Mouse (Mus musculus) cerebellum, adult 18-20 months (tissue): ENCODE measurements around the gene Rnf7.

Experiments used
- DNase-seq, 2 experiments: peaks; one replicate each; pipeline ENCODE4 v3.0.0; 2021

Rnf7 gene

DNA sequence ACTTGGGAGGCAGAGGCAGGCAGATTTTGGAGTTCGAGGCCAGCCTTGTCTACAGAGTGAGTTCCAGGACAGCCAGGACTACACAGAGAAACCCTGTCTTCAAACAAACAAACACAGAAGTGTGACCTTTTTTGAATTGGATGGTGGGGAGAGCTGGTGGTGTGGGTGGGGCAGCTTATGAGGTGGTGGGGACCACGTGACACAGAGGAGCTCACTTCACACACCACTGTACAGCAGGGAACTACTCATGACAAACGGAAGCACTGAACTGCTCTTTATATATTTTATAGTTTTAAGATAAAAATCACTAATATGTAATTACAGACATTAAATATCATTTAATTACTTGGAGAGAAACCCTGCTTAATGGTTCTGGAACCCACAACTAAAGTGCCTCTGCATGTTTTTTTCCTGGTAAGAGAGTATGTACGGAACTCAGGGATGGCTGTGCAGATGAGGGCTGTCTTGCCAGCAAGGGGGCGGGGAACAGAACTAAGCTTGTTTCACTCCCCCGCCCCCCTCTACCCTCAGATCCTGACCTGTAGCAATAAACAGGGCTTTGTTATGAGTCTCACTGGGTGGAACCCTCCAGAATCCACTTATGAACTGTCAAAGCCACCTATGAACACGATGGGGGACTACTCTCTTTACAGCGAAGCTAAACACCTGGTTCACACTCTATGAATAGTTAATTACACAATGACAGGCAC is 8.8 kb downstream of the Rnf7 start:
- DNase-seq: no peak

DNA sequence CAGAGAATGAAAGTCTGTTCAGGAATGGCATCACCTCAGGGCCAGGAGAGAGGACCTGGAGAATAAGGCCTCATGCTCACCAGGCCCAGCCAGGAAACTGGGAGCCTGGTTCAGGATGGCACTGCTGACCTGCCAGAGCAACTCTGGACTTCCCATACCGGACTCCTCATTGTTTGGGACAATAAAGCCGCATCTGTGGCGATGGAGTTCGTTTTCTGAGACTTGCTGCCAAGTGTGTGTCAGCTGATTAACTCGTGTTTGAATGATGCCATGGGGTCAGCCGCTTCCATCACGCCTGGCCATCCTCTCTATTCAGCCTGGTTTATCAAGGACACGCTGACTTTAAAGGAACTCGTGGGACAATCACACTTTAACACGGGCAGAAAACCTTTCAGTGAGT is 14.8 kb downstream of the Rnf7 start:
- peak in 1 of 2 experiments; percentile 9 for DNase-seq

DNA sequence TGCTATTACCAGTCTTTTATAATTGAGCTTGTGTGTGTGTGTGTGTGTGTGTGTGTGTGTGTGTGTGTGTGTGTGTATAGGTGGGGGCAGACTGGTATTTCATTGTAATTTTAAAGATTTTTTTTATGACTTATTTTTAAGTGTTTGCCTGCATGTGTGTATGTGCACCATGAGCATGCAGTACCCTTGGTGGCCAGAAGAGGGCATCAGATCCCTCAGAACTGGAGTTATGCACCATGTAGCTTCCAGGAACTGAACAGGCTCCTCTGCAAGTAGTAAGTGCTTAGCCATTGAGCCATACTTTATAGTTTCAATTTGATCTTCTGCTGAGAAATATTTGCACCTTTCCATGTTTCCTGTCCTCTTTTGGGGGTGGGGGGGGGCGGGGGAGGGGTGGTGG is 16.9 kb downstream of the Rnf7 start:
- no peak for DNase-seq

DNA sequence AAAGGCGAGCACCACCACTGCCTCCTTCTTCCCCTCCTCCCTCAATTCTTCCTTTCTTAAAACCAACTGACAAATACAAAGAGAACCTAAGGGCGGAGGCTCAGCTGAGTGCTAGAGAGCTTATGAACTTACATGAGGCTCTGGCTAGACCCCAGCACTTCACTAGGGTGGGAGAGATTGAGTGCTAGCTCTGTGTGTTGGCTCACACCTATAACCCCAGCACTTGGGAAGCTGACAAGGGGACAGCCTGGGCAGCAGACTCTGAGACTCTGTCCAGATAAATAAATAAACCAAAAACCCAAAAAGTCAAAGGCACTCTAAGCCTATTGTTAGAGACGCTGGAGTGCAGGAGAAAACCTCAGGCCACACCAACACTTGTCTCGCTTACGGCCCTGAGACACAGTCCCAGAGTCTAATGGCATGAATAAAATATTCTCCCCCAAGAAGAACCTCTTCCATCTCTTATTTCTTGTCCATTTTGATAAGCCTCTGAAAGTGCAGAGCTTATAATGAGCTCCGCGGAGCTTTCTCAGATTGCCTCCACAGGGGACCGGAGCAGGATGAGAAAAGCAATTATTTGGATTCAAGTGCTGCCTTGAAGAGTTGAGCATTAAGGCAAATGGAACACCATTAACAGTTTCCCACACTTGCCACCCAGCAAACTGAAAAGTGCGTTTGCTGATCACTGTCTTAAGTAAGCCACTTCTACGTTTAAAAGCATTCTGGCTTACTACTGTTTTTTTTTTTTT is 18.2 kb downstream of the Rnf7 start:
- no peak for DNase-seq

DNA sequence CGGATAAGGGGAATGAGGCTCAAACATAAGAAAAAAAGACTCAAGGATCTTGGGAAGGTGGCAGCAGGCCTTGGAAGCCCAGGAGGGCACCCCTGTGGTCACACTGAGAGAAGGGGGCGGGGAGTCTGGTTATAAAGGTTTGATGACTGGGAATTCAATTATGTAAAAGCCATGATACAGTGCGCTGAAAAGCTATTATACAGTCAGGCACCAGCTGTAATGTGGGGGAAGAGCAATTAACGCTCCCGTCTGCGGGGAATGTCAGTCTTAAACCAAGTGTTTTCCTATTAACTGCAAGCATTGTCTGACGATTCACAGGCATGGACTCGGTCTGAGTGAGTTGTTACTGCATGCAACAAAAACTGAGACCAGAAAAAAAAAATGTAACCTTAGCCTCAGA is 22.9 kb downstream of the Rnf7 start:
- no peak for DNase-seq

DNA sequence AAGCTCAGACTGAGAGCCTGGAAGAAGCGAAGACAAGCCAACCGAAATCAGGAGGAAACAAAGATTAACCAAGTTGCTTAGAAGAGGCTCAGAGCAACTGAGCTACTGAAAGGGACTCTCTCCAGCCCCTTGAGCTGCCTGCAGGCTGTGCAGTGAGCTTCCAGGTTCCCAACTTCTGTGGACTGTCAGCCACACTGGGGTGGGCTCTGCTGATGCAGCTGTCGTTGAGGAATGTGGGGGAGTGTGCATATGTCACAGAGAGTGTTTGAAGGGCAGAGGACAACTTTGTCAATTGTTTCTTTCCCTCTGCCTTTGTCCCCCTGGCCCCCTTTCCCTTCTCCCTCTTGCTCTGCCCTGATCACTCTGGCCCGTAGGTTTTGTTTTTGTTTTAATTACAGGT is 25.5 kb downstream of the Rnf7 start:
- DNase-seq: no peak

DNA sequence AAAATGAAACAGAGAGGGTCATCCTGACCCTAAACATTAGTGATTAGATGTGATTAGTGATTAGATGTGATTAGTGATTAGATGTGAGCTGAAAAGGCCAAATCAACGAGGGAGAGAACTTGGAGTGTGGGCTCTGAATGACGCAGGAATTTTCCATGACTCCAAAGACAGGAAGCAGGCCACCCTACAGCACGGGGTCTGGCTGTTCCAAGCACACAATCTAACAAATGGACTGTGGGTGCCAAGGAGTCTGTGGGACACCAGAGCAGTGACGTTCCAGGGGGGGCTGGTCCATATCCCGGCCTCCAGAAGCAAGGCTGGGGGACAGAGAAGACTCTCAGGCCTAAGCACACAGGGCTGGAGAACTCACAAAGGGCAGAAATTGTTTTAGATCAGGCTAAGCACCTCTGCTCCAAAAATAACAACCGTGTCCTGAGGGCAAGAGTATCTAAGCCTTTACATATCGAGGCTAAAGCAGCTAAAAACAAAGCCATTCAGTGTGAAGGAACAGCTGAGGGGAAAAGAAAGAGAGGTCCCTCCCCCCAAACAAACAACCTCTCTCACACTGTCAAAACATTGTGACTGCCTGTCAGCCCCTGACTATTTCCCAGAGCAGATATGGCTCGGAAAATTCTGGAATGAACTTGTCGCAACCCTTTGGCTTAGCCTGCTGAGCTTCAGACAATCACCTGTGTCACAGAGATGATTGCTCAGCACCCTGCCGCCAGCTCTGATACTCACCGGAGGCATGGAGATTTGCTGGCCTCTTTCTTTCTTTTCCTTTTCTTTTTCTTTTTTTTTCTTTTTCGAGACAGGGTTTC is 27.4 kb downstream of the Rnf7 start:
- no peak for DNase-seq

DNA sequence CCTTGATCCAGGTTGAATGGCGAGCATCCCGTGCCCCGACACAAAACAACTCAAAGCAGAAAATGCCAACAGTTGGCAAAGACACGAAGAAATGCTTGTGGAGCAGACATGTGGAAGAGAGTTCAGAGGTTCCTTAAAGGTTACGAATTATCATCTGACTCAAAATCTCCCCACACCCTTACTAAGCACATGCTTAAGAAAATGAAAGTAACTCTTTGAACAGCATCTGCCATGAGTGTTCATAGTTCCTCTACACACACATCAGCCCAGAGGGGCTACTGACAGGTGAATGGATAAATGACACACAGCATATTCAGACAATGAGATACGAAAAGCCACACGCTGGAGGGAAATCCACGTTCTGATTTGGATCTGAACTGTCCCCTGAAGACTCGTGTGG is 29.0 kb downstream of the Rnf7 start:
- no peak for DNase-seq

DNA sequence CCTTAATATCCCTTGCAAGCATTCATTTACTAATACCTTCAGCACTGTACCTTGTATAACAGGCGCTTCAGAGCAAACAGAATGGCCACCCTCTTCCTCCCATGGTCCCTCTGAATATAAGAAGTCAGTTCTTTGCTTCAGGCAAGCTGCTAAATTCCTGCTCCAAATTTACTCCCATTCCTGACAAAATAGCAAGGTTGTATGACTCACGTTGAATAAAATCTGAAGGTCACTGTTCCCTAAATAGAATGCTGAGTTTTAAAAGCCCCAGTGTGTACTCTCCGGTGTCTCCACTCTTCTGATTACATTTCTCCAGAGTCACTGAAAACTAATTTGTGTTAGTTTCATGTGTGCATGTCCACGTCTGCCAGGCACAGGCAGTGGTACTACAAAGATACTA is 33.1 kb downstream of the Rnf7 start:
- no peak for DNase-seq

DNA sequence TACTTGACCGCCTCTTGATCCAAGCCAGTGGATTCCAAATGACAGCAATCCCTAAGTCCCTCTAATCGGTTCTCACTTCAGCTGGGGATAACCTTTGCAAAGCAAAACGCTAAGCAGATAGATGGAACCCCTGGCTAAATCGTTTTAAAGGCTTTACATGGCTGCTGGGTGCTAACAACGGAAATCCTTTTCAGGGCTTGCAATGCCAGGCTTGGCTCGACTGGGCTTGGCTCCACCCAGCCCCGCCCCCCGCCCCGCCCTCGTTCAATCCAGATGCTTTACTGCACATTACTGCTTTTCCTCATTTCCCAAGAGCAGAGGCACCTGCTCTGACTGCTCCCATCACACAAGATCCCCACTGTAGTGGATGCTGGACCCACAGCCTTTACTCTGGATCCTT is 36.4 kb downstream of the Rnf7 start:
- peak in 1 of 2 experiments; percentile 8 for DNase-seq

DNA sequence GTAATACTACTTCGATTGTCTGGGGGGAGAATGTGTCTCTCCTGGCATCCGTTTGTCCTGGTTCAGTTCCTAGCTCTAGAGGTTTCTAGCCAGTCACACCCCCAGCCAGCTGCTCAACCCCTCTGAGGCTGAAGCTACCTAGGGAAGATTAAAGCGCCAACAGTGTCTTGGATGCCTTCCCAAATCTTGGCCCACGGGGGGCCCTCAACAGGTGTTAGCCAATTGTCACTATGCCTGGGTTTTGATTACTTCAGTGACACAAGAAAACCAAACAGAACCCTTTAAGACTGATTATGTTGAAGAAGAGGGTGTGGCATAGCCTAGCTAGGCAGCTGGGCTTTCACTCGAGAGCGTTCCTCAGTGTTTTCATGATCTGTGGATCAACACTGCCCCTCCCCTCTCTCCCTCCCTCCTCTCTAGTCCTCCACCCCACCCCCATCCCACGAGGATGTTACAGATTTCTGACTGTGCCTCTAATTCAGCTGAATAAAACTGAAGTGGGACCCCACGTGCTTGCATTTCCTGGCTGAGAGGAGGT is 40.1 kb downstream of the Rnf7 start:
- peak; percentile 14 to 26 for DNase-seq

DNA sequence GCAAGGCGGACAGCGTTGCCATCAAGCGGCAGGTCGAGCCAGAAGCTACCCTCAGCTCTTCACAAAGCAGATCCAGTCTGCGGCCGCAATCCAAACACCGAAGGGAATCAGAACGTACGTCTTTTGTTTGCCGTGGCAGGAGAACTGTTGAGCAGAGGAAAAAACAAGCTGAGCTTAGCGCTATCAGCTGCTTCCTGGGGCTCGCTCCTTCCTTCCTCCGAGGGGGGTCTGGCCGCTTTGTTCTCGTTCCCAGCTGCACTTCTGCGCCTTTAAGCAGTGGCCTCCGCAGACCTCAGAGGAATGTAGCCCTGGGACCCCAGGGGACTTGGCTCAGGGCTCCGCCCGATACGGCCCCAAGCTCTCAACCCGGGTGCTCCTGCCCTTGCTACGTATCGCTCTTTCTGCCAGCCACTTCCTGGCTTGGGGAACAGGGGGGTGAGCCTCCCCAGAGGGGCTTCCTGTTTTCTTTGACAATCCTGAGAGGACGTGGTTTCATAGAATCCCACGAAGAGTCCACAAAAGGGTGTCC is 40.6 kb downstream of the Rnf7 start:
- DNase-seq: peak; percentile 38 to 45

DNA sequence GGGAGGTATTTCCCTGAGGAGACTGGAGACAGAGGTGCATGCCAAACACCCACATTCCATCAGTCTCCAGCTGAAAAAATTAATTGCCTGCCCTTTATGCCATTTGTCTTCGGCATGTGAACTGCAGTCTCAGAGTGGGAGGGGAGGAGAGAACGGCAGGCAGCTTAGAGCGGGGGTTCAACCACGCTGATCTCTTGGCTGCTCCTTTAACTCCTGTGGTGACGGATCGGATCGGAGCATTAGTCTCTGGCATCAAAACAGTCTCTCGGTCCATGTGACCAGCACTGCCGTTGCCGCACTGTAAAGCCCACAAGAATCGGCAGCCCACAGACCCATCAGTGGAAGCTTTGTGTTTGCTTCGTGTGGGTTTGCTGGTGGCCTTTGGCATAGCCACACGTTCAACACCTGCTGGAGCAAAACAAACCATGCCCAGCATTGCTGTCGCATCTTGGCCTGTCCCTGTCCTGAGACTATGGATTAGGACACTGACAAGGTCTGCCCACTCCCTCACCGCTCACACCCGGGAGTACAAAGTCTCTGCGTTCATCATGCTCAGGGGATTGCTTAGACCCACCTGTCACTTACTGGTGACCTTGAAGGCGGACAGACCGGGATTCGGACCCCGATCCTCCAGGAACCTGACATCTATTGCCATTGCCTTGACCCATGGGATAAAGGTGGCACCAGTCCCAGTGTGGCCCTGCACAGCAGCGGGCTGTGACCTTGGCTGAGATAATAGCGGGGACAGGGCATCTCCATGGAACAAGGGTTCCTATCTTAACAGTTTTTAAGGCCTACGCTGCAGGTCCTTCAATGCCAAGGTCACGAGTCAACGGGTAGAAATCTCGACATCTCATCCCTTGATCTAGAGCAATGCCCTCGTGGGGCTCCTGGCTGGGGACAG is 41.3 kb downstream of the Rnf7 start:
- no peak for DNase-seq

DNA sequence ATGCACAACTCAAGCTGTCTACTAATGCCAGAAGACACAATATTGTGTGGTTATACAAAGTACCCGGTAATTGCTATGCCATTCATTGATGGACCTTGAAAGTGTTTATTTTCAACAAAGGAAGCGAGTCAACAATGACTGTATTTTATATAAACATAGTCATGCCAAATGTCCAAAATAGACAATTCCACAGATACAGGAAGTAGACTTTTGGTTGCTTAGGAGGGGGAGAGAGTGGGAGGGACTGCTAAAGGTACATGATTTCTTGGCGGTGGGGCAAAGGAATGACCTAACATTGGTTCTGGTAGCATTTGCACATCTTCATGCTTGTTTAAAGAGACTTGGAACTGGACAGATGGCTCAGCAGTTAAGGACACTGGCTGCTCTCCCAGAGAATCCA is 45.9 kb downstream of the Rnf7 start:
- no peak for DNase-seq

DNA sequence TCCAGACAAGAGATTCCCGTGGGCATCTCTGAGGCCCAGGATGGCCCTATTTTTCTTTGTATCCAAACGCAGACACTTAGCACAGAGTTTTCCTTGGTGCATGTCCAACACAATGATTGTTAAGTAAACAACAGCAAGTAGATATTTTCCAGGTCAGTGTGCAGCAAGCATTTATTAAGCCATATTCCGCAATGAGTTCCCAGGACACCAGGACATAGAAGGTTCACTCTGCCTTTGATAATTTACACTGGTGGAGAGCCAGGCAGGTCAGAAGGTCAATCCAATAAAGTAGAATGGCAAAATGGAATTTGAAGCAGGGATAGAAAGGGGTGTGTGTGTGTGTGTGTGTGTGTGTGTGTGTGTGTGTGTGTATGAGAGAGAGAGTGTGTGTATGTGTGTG is 47.4 kb downstream of the Rnf7 start:
- no peak for DNase-seq

DNA sequence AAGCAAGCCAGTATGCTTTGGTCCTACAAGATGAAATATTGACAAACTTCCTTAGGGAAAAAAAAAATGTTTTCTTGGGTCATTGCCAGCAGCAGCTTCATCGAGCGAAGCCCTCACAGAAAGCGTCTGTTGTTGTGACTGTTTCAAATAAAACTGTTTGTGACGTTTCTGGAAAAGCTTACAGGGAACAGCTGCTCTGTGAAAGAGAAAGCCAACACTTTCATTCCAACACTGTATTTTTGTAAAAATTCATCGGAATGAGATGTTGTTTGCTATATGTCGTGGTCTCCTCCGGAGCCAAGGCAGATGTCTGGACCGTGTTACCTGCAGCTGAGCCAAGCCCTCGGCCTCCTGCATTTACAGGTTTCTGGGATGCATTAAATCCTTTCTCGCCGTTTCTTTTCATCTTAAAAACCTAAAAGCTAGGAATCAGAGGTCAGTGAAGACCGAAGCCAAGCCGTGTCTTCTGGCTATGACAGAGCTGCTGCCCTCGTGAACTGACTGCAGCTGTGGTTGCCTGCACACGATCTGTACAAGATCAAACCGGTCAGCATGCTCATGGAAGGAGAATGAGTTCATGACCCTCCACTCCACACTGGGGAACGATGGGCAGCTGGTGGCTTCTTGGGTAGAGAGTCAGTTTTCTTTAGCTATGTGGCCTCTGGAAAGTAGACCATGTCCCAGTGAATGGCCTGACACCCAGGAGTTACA is 50.0 kb downstream of the Rnf7 start:
- DNase-seq: no peak

DNA sequence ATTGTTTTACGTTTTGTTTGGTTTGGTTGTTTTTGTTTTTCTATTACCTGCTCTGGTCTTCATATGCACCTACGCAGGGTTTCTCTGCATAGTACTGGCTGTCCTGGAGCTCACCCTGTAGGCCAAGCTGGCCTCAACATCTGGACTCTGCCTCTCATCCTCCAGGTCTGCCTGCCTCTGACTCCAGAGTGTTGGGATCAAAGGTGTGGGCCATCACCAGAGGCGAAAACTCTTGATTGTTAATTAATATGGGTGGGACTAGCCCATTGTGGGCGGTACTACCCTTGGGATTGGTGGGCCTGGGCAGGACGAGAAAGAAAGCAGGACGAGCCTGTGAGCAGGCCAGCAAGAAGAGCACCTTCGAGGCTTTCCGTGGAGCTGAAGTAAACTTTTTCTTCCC is 54.4 kb downstream of the Rnf7 start:
- DNase-seq: no peak
